Mouse (Mus musculus): ENCODE data around the gene Rab7. TPM values are rescaled to one million over a fixed set of nuclear protein-coding genes. Genes with fewer than 3 reads are reported as not detected.
"Not testable (repeated sequence)": the region's sequence is repeated elsewhere in the genome, so short reads cannot be mapped to it uniquely, and the experiment has no call there.

The Rab7 gene
- polyA plus RNA-seq, 1 experiment from 2014 or later, result 205 TPM

DNA sequence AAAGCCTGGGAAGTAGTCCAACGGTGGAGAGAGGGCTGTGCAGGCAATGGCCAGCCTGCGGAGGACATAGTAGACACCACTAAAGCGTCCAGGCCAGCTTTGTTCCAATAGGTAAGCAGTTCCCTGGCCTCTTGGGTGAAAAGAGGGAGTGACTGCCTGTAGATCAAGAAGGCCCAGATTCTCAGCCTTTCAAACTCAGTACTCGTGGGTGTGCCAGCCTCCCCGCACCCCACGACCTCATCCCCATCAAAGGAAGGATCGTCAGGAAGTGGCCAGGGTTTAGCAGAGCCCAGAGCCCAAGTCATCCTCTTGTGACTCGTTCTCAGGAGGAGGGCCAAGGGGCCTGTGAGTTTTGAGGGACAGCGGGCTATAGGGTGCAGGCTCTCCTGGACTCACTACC, 62.6 kb downstream of the Rab7 start:
- H3K27ac ChIP-seq, result peak overlapping the region; percentile 99
- H3K27me3 ChIP-seq (ENCODE audit: poor library complexity, severe bottlenecking), result no peaks in the 10 kb centered on the region
- no peaks in the 10 kb centered on the region for H3K9me3 ChIP-seq
- DNase-seq (ENCODE audit: extremely low spot score, low spot score), result no peak
- H3K36me3 ChIP-seq (replicated peaks), result peaks cover 56% of the 10 kb centered on the region
- peak overlapping the region; percentile 97 for H3K4me3 ChIP-seq
- H3K4me1 ChIP-seq, result peaks cover 23% of the 10 kb centered on the region
- WGBS, result 76% methylated on average over 9 of the region's 9 CpGs

DNA sequence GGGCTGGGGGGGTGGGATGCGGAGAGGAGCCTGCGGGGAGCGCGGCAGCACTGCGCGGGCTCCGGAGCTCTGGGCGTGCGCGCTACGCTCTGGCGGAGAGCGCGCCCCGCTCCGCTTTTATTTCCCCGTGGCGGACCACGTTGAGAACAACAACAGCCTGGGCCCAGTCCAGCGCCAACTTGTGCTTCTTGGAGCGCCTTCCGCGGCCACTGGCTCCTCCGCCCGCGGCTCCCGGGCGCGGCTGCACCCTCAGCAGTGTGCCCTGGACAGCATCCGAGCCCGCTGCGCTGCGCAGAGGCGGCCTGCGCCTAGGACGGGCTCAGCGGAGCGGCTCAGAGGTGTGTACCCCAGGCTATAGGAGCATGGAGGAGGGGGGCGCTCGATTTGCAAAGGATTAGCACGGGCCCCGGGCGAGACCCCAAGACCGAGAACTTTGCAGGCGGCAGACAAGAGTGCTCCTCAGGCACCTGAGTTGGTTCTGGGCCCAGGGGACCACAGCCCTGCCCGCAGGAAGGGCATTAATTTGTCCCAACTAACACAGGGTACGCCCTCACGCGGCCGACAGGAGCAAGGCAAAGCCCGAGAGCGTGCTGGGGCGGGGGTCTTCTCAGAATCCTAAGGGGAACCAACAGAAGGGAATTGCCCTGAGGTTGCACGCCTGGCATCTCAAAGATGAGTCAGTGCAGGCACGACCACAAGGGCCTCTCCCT, 63.4 kb downstream of the Rab7 start, which contains the start of gene H1fx:
H1fx (minus strand) TSS at position 91 of the 710 bp plus-strand sequence.
- DNase-seq (ENCODE audit: extremely low spot score, low spot score), result peak; percentile 83
- Histone ChIP-seq H3K4me3 (peak within 1 kb of the TSS; percentile 97), H3K27ac (peak within 1 kb of the TSS; percentile 99), H3K27me3 (ENCODE audit: poor library complexity, severe bottlenecking) (no peaks in the 10 kb centered on the region), H3K4me1 (peaks cover 23% of the 10 kb centered on the region), H3K36me3 (replicated peaks) (peaks cover 48% of the 10 kb centered on the region), H3K9me3 (no peaks in the 10 kb centered on the region)
- under 1% methylated on average over 55 of the region's 55 CpGs for WGBS

DNA sequence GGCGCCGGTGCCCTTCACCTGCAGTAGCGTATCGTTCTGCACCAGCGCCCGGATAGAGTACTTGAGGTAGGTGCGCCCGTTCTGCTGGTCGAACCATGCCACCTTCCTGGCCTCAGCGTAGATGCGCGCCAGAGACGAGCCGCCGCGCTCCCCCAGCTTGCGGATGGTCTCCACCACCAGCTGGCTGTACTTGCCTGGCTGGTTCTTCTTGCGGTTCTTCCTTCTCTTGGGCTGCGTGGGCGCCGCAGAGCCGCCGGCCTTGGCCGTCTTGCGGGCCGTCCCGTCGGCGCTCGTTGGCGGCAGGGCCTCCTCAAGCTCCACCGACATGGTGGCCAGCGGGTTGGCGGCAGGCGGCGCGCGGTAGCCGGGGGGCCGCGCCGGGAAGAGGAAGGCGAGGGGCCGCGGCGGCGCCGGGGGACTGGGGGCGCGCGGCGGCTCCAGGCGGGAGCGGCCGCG, 64.0 kb downstream of the Rab7 start:
- Histone ChIP-seq H3K9me3 (no peaks in the 10 kb centered on the region), H3K4me3 (peak overlapping the region; percentile 97), H3K4me1 (peaks cover 23% of the 10 kb centered on the region), H3K27ac (peak overlapping the region; percentile 99), H3K36me3 (replicated peaks) (peaks cover 42% of the 10 kb centered on the region), H3K27me3 (ENCODE audit: poor library complexity, severe bottlenecking) (no peaks in the 10 kb centered on the region)
- under 1% methylated on average over 53 of the region's 56 CpGs for WGBS
- peak; percentile 64 for DNase-seq (ENCODE audit: extremely low spot score, low spot score)

DNA sequence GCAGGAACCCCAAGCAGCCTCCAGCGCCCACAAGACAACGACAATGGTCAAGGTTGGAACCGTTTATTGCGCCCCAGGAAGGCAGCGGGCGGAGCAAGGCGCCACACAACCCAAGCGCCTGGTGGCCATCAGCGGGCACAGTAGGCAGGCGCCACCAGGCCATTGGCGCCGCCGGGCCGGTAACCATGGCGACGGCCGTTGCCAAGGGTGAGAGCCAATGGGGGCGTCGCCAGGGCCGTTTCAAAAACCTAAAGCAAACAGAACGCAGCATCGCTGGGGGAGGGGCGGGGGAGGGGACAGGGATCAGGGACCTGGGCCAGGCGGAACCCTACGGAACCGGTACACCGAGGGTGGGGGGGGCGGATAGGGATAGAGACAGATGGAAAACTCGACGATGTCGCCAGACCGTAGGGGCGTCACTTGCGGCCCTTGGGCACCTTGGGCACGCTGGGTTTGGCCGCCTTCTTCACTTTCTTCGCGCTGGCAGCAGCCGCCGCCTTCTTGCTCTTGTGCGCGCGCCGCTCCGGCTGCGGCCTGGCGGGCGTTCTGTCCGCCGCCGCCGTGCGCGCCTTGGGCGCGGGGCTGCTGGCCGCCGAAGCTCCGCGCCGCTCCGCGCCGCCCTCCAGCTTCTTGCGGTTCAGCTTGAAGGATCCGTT, 64.6 kb downstream of the Rab7 start:
- WGBS, result under 1% methylated on average over 66 of the region's 66 CpGs
- Histone ChIP-seq H3K9me3 (no peaks in the 10 kb centered on the region), H3K27ac (peak overlapping the region; percentile 99), H3K4me1 (peaks cover 23% of the 10 kb centered on the region), H3K36me3 (replicated peaks) (peaks cover 36% of the 10 kb centered on the region), H3K4me3 (peak overlapping the region; percentile 97), H3K27me3 (ENCODE audit: poor library complexity, severe bottlenecking) (no peaks in the 10 kb centered on the region)
- peak; percentile 92 for DNase-seq (ENCODE audit: extremely low spot score, low spot score)

DNA sequence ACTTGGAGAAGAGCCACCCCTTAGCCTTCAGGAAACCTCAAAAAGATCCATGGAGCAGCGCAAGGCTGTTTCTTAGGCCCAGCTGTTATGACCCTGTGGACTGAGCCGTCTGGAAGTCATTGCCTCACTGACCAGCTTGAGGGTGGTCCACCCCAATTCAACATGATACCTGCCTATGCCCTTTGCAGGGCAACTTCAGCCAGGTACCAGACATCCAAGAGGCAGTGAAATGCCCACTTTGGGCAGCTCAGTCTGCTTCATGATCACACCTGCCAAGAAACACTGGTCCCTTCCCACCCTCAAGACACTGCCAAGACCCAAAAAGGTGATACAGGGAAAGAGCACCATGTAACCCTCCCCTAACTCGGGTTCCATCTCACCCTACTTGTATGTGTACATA, 65.3 kb downstream of the Rab7 start:
- WGBS, result 74% methylated on average over 3 of the region's 3 CpGs
- DNase-seq (ENCODE audit: extremely low spot score, low spot score), result no peak

DNA sequence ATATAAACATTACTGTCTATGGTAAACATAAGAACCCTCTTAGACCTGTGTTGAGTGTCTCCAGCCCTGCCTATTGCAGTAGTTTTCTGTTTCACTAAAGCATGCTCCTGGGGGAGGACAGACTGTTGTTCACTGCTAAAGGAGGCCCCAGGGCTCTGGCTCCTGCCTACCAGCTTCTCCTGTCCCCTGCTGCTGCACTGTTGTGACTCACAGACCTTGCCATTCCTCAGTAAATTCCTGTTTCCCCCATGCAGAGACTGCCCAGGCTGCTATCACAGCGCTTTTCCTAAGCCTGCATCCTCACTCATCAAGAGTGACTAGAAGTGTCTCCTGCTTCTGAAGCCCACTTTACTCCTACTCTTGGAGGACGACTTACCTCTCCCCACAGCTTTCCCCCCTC, 75.0 kb downstream of the Rab7 start:
- Histone ChIP-seq H3K27me3 (ENCODE audit: poor library complexity, severe bottlenecking) (no peaks in the 10 kb centered on the region), H3K4me3 (no peak overlapping the region), H3K9me3 (no peaks in the 10 kb centered on the region), H3K27ac (no peak overlapping the region), H3K36me3 (replicated peaks) (no peaks in the 10 kb centered on the region), H3K4me1 (no peaks in the 10 kb centered on the region)
- WGBS, result 23% methylated on average over 2 of the region's 2 CpGs
- DNase-seq (ENCODE audit: extremely low spot score, low spot score), result no peak

More for the DNA sequence above, 65.3 kb downstream of the Rab7 start:
- Histone ChIP-seq H3K36me3 (replicated peaks) (peaks cover 29% of the 10 kb centered on the region), H3K9me3 (no peaks in the 10 kb centered on the region), H3K4me3 (peak overlapping the region; percentile 97), H3K4me1 (peaks cover 23% of the 10 kb centered on the region), H3K27ac (peak overlapping the region; percentile 99), H3K27me3 (ENCODE audit: poor library complexity, severe bottlenecking) (no peaks in the 10 kb centered on the region)

DNA sequence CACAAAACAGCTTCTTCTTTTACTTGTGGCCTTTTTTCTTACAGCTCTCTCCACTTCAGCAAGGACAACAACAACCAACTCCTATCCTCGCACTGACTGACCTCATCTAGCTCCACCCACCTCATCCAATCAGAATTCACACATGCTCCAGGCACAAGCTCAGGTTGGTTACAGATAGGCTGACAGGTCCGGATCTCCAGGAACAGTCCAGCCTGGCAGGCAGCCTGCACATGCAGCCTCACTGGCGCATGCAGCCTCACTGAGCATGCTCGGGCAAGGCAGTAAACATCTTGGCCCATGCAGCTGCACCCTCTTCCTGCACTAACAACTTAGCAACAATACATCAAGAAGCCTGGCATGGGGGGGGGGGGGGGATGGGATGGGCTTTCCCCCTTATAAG, 82.6 kb downstream of the Rab7 start:
- not testable (repeated sequence) for DNase-seq (ENCODE audit: extremely low spot score, low spot score); H3K27ac ChIP-seq; H3K4me3 ChIP-seq; H3K36me3 ChIP-seq (replicated peaks); H3K27me3 ChIP-seq (ENCODE audit: poor library complexity, severe bottlenecking); H3K4me1 ChIP-seq
- WGBS, result 76% methylated on average over 4 of the region's 4 CpGs
- peaks cover 16% of the 10 kb centered on the region for H3K9me3 ChIP-seq

Small RNAs within 50 kb of the gene (microRNA-seq; reads per million reads assigned to microRNA genes)
- gene Gm47286, result 4.2 reads per million, percentile 10 among the genes with 10 or more reads in this experiment

Other genes with a start within 250 kb of the Rab7 start
- gene Rab43, start 233.1 kb downstream of the Rab7 start, polyA plus RNA-seq (2016; fragmentation: Nextera tagmentation; extraction: Ambion mirVana), result 4.6 and 6.6 TPM in 2 replicates
- 2.1 TPM in 2 replicates for gene Gm45140, start 209.5 kb downstream of the Rab7 start, polyA plus RNA-seq (2016; fragmentation: Nextera tagmentation; extraction: Ambion mirVana)
- 76.4 and 78.6 TPM in 2 replicates for gene Isy1, start 206.5 kb downstream of the Rab7 start, polyA plus RNA-seq (2016; fragmentation: Nextera tagmentation; extraction: Ambion mirVana)
- 1,473 and 1,500 TPM in 2 replicates for gene Cnbp, start 194.2 kb downstream of the Rab7 start, polyA plus RNA-seq (2016; fragmentation: Nextera tagmentation; extraction: Ambion mirVana)
- 152 and 155 TPM in 2 replicates for gene Copg1, start 157.5 kb downstream of the Rab7 start, polyA plus RNA-seq (2016; fragmentation: Nextera tagmentation; extraction: Ambion mirVana)
- gene Hmces, start 131.3 kb downstream of the Rab7 start, polyA plus RNA-seq (2016; fragmentation: Nextera tagmentation; extraction: Ambion mirVana), result 61.5 and 65.3 TPM in 2 replicates
- gene H1fx, start 63.6 kb downstream of the Rab7 start, polyA plus RNA-seq (2016; fragmentation: Nextera tagmentation; extraction: Ambion mirVana), result 20.1 and 20.3 TPM in 2 replicates
- 301 and 303 TPM in 2 replicates for gene Rpn1, start 39.2 kb upstream of the Rab7 start, polyA plus RNA-seq (2016; fragmentation: Nextera tagmentation; extraction: Ambion mirVana)
- gene Gata2, start 148.6 kb upstream of the Rab7 start, polyA plus RNA-seq (2016; fragmentation: Nextera tagmentation; extraction: Ambion mirVana), result 18.2 and 19.6 TPM in 2 replicates
- not detected in 2 replicates for gene Dnajb8, start 177.0 kb upstream of the Rab7 start, polyA plus RNA-seq (2016; fragmentation: Nextera tagmentation; extraction: Ambion mirVana)

Data from forebrain, embryonic 10.5 days (tissue).